Mouse (Mus musculus): ENCODE measurements around the gene Ccrl2.

DNA sequence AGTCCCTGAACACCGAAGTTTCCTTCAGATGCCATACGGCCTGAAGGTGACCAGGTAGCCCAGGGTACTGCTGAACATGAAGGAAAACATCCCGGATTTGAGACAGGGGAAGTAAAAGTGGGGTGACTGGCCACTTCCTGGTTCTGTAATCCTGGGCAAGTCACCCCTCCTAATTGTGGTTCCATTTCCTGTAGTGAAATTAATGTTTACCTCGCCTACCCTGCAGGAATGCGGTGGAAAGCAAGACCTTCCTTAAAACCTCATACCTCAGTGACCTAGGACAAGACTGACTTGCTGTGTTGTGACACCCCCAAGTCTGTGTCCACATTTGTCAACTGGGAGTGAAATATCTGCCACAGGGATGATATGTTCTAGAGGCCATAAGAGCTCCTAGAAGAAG is 37.3 kb upstream of the Ccrl2 start:
- no peak for TF ChIP-seq CTCF (IDR thresholded peaks at IDR 0.05; ENCODE audit: extremely low read depth, insufficient read length, insufficient replicate concordance, low read depth, low read length)
- TF ChIP-seq POLR2A (IDR thresholded peaks at IDR 0.05; ENCODE audit: low read depth, low read length): no peak

Data from small intestine, adult 2 months (tissue).